Mouse (Mus musculus): ENCODE data around the gene Cnpy2. TPM values are rescaled to one million over a fixed set of nuclear protein-coding genes. Genes with fewer than 3 reads are reported as not detected.

The Cnpy2 gene
- polyA plus RNA-seq, 1 experiment from 2014 or later: 253 TPM

GRCm38 (mm10) chr10:128376099-128376454, 53.8 kb downstream of the Cnpy2 start:
- H3K9me3 ChIP-seq: no peaks in the 10 kb centered on the region
- peak overlapping the region; percentile 75 for H3K4me3 ChIP-seq
- H3K36me3 ChIP-seq (replicated peaks): peaks cover 33% of the 10 kb centered on the region
- no peaks in the 10 kb centered on the region for H3K27me3 ChIP-seq (ENCODE audit: poor library complexity, severe bottlenecking)
- 48% methylated on average over 4 of the region's 4 CpGs for WGBS
- H3K27ac ChIP-seq: peak overlapping the region; percentile 98
- peaks cover 32% of the 10 kb centered on the region for H3K4me1 ChIP-seq
- no peak for DNase-seq (ENCODE audit: extremely low spot score, low spot score)

- H3K4me1 ChIP-seq: peaks cover 32% of the 10 kb centered on the region
- under 1% methylated on average over 73 of the region's 73 CpGs for WGBS
- peak; percentile 83 for DNase-seq (ENCODE audit: extremely low spot score, low spot score)
Observed at GRCm38 (mm10) chr10:128376455-128377211, 54.4 kb downstream of the Cnpy2 start, which contains the start of gene Ankrd52. Gene Ankrd52 (plus strand): TSS chr10:128377115.

More at GRCm38 (mm10) chr10:128376455-128377211, 54.4 kb downstream of the Cnpy2 start, which contains the start of gene Ankrd52:
- peaks cover 39% of the 10 kb centered on the region for H3K36me3 ChIP-seq (replicated peaks)
- no peaks in the 10 kb centered on the region for H3K27me3 ChIP-seq (ENCODE audit: poor library complexity, severe bottlenecking)
- H3K27ac ChIP-seq: peak within 1 kb of the TSS; percentile 98
- peak within 1 kb of the TSS; percentile 75 for H3K4me3 ChIP-seq
- H3K9me3 ChIP-seq: no peaks in the 10 kb centered on the region

Other genes with a start within 250 kb of the Cnpy2 start
- gene Atp5b, start 239.2 kb upstream of the Cnpy2 start, polyA plus RNA-seq (2016; fragmentation: Nextera tagmentation; extraction: Ambion mirVana): 2,314 and 2,329 TPM in 2 replicates
- 13.5 and 15.2 TPM in 2 replicates for gene Baz2a, start 230.9 kb upstream of the Cnpy2 start, polyA plus RNA-seq (2016; fragmentation: Nextera tagmentation; extraction: Ambion mirVana)
- gene Rbms2, start 142.2 kb upstream of the Cnpy2 start, polyA plus RNA-seq (2016; fragmentation: Nextera tagmentation; extraction: Ambion mirVana): 26.6 and 28.6 TPM in 2 replicates
- 1.5 and 2.3 TPM in 2 replicates for gene Gls2, start 128.0 kb upstream of the Cnpy2 start, polyA plus RNA-seq (2016; fragmentation: Nextera tagmentation; extraction: Ambion mirVana)
- gene Spryd4, start 110.7 kb upstream of the Cnpy2 start, polyA plus RNA-seq (2016; fragmentation: Nextera tagmentation; extraction: Ambion mirVana): 29.9 and 32.3 TPM in 2 replicates
- gene Mip, start 96.6 kb upstream of the Cnpy2 start, polyA plus RNA-seq (2016; fragmentation: Nextera tagmentation; extraction: Ambion mirVana): 0.55 and 0.69 TPM in 2 replicates
- 108 and 112 TPM in 2 replicates for gene Timeless, start 90.4 kb upstream of the Cnpy2 start, polyA plus RNA-seq (2016; fragmentation: Nextera tagmentation; extraction: Ambion mirVana)
- gene Apon, start 68.4 kb upstream of the Cnpy2 start, polyA plus RNA-seq (2016; fragmentation: Nextera tagmentation; extraction: Ambion mirVana): 0.81 and 1.1 TPM in 2 replicates
- gene Apof, start 53.8 kb upstream of the Cnpy2 start, polyA plus RNA-seq (2016; fragmentation: Nextera tagmentation; extraction: Ambion mirVana): not detected in 2 replicates
- 10.7 and 11.2 TPM in 2 replicates for gene Stat2, start 51.9 kb upstream of the Cnpy2 start, polyA plus RNA-seq (2016; fragmentation: Nextera tagmentation; extraction: Ambion mirVana)
- gene Il23a, start 23.7 kb upstream of the Cnpy2 start, polyA plus RNA-seq (2016; fragmentation: Nextera tagmentation; extraction: Ambion mirVana): not detected in 2 replicates
- gene Pan2, start 19.1 kb upstream of the Cnpy2 start, polyA plus RNA-seq (2016; fragmentation: Nextera tagmentation; extraction: Ambion mirVana): 42.1 and 45.3 TPM in 2 replicates
- gene Cs, start 15.3 kb downstream of the Cnpy2 start, polyA plus RNA-seq (2016; fragmentation: Nextera tagmentation; extraction: Ambion mirVana): 256 and 265 TPM in 2 replicates
- gene Coq10a, start 46.5 kb downstream of the Cnpy2 start, polyA plus RNA-seq (2016; fragmentation: Nextera tagmentation; extraction: Ambion mirVana): 9.2 and 10.1 TPM in 2 replicates
- gene Ankrd52, start 54.7 kb downstream of the Cnpy2 start, polyA plus RNA-seq (2016; fragmentation: Nextera tagmentation; extraction: Ambion mirVana): 11.1 and 13.1 TPM in 2 replicates
- 0.30 TPM in 1 of 2 replicates, not detected in the other for gene Slc39a5, start 78.8 kb downstream of the Cnpy2 start, polyA plus RNA-seq (2016; fragmentation: Nextera tagmentation; extraction: Ambion mirVana)
- 161 and 164 TPM in 2 replicates for gene Nabp2, start 89.0 kb downstream of the Cnpy2 start, polyA plus RNA-seq (2016; fragmentation: Nextera tagmentation; extraction: Ambion mirVana)
- 40.9 and 42.9 TPM in 2 replicates for gene Rnf41, start 89.2 kb downstream of the Cnpy2 start, polyA plus RNA-seq (2016; fragmentation: Nextera tagmentation; extraction: Ambion mirVana)
- gene Smarcc2, start 136.8 kb downstream of the Cnpy2 start, polyA plus RNA-seq (2016; fragmentation: Nextera tagmentation; extraction: Ambion mirVana): 72.0 and 73.6 TPM in 2 replicates
- 712 and 780 TPM in 2 replicates for gene Myl6, start 171.7 kb downstream of the Cnpy2 start, polyA plus RNA-seq (2016; fragmentation: Nextera tagmentation; extraction: Ambion mirVana)
- 1.9 and 2.0 TPM in 2 replicates for gene Myl6b, start 176.2 kb downstream of the Cnpy2 start, polyA plus RNA-seq (2016; fragmentation: Nextera tagmentation; extraction: Ambion mirVana)
- gene Esyt1, start 203.4 kb downstream of the Cnpy2 start, polyA plus RNA-seq (2016; fragmentation: Nextera tagmentation; extraction: Ambion mirVana): 8.6 and 10.3 TPM in 2 replicates
- gene Zc3h10, start 225.3 kb downstream of the Cnpy2 start, polyA plus RNA-seq (2016; fragmentation: Nextera tagmentation; extraction: Ambion mirVana): 11.8 and 14.0 TPM in 2 replicates
- 3,608 and 3,665 TPM in 2 replicates for gene Rpl41, start 226.8 kb downstream of the Cnpy2 start, polyA plus RNA-seq (2016; fragmentation: Nextera tagmentation; extraction: Ambion mirVana)
- gene Pa2g4, start 243.5 kb downstream of the Cnpy2 start, polyA plus RNA-seq (2016; fragmentation: Nextera tagmentation; extraction: Ambion mirVana): 298 and 302 TPM in 2 replicates